Mouse (Mus musculus): ENCODE measurements around the gene Zkscan3.

GRCm38 (mm10) chr13:21407969-21408804 lies 5.6 kb upstream of the Zkscan3 start:
- TF ChIP-seq EP300 (IDR thresholded peaks at IDR 0.05; ENCODE audit: low read depth) = no peak
- no peak for TF ChIP-seq CTCF (IDR thresholded peaks at IDR 0.05; ENCODE audit: low read depth)
